Mouse (Mus musculus) lung, adult 2 months (tissue): ENCODE data around the gene Cbx1.

Experiments used
- CTCF ChIP-seq: fragments of 200-500 bp; IDR thresholded peaks from 2 replicates; pipeline ENCODE4 v1.5.1; 2011; ENCODE audit warnings: mild to moderate bottlenecking, low read length, control low read depth; ENCODE audit not compliant: insufficient read depth
- POLR2A ChIP-seq: fragments of 200-500 bp; IDR thresholded peaks from 2 replicates; pipeline ENCODE4 v1.6.1; 2011; ENCODE audit warnings: low read depth, mild to moderate bottlenecking, control low read depth, low read length, borderline replicate concordance; ENCODE audit errors: extremely low read depth

- TF ChIP-seq CTCF, result peak; percentile 37; the same call in 1 of the 2 replicates
- peak; percentile 89; the same call in 1 of the 2 replicates for TF ChIP-seq POLR2A
Measured at GRCm38 (mm10) chr11:96776968-96777962, 11.7 kb upstream of the Cbx1 start, which contains the start of gene Snx11.
